Mouse (Mus musculus): ENCODE data around the gene Trem1. TPM values are rescaled to one million over a fixed set of nuclear protein-coding genes. Genes with fewer than 3 reads are reported as not detected.
A peak's percentile ranks its signal among the peaks of the same experiment; 100 is the strongest.

Trem1 gene
- polyA plus RNA-seq, 1 experiment from 2014 or later = not detected

DNA sequence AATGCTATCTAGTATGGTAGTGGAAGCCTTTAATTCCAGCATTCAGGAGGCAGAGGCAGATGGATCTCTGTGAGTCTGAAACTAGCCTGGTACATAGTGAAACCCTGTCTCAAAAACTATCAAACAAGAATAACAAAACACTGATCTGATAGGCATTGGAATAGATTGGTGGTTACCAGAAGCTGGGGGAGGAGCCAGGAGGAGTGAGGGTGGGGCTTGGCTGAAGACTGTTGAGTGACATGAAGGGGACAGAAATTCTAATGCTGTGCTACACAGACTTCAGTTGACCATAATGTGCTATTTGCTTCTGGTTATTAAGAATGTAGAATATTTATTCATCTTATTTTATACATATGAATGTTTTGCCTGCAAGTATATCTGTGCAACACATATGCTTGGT lies 35.7 kb downstream of the Trem1 start:
- Histone ChIP-seq H3K27ac (replicated peaks) (no peak overlapping the region), H3K9ac (no peak overlapping the region), H3K4me1 (no peaks in the 10 kb centered on the region), H3K36me3 (no peaks in the 10 kb centered on the region), H3K4me3 (replicated peaks) (no peak overlapping the region), H3K4me2 (replicated peaks) (no peak overlapping the region), H3K9me3 (replicated peaks) (no peaks in the 10 kb centered on the region), H3K27me3 (no peaks in the 10 kb centered on the region)
- ATAC-seq (ENCODE audit: insufficient number of reproducible peaks, low FRiP score, low TSS enrichment, low read depth) = no peak

GRCm38 (mm10) chr17:48269833-48270232 lies 37.3 kb downstream of the Trem1 start:
- no peaks in the 10 kb centered on the region for H3K4me1 ChIP-seq
- H3K9me3 ChIP-seq (replicated peaks) = no peaks in the 10 kb centered on the region
- H3K4me3 ChIP-seq (replicated peaks) = no peak overlapping the region
- H3K27ac ChIP-seq (replicated peaks) = no peak overlapping the region
- WGBS = 71% methylated on average over 4 of the region's 4 CpGs
- no peak for ATAC-seq (ENCODE audit: insufficient number of reproducible peaks, low FRiP score, low TSS enrichment, low read depth)
- H3K4me2 ChIP-seq (replicated peaks) = no peak overlapping the region
- H3K36me3 ChIP-seq = no peaks in the 10 kb centered on the region
- no peaks in the 10 kb centered on the region for H3K27me3 ChIP-seq
- H3K9ac ChIP-seq = no peak overlapping the region

DNA sequence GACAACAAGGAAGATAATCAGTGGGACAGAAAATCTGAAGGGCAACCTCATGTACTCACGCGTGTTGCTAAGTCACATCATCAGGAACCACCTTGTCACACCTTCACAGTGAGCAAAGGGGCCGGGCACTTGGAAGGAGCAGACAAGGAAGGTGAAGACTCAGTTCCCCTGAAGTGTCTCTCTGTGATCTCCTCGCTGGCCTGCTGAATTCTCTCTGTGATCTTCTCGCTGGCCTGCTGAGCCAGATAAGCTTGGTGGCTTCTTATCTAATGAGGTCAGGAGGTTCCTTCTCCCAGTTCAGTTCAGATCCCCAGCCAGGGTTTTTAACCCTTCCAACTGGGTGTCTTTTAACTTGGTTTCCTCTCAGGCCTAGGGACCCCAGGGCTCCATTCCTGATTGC lies 39.6 kb downstream of the Trem1 start:
- Histone ChIP-seq H3K36me3 (no peaks in the 10 kb centered on the region), H3K4me1 (no peaks in the 10 kb centered on the region), H3K4me3 (replicated peaks) (no peak overlapping the region), H3K27me3 (no peaks in the 10 kb centered on the region), H3K9me3 (replicated peaks) (no peaks in the 10 kb centered on the region), H3K9ac (no peak overlapping the region), H3K4me2 (replicated peaks) (no peak overlapping the region), H3K27ac (replicated peaks) (no peak overlapping the region)
- WGBS = 79% methylated on average over 5 of the region's 5 CpGs
- ATAC-seq (ENCODE audit: insufficient number of reproducible peaks, low FRiP score, low TSS enrichment, low read depth) = no peak

GRCm38 (mm10) chr17:48272598-48272997 lies 40.0 kb downstream of the Trem1 start:
- no peak overlapping the region for H3K4me3 ChIP-seq (replicated peaks)
- H3K27ac ChIP-seq (replicated peaks) = no peak overlapping the region
- no peaks in the 10 kb centered on the region for H3K27me3 ChIP-seq
- H3K9me3 ChIP-seq (replicated peaks) = no peaks in the 10 kb centered on the region
- H3K4me1 ChIP-seq = no peaks in the 10 kb centered on the region
- WGBS = 88% methylated on average over 4 of the region's 4 CpGs
- no peak for ATAC-seq (ENCODE audit: insufficient number of reproducible peaks, low FRiP score, low TSS enrichment, low read depth)
- H3K4me2 ChIP-seq (replicated peaks) = no peak overlapping the region
- H3K9ac ChIP-seq = no peak overlapping the region
- no peaks in the 10 kb centered on the region for H3K36me3 ChIP-seq

DNA sequence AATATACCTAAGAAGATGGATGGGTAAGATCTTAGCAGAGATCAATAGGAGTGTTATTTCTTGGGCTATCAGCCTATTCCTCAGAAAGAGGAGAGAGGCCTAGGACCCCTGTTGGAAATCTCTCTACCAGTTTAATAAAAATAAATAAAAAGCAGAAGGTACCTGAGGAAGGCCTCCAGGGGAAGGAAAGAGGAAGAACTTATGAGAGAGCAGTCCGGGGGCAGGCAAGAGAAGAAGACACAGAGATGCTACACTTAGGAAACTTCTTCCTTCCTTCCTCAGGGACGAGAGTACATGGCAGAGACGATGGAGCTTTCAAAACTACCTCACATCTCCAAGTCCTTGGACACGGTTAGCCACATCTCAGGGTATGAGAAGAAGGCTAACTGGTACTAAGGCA lies 41.5 kb downstream of the Trem1 start:
- Histone ChIP-seq H3K9ac (no peak overlapping the region), H3K4me1 (no peaks in the 10 kb centered on the region), H3K27ac (replicated peaks) (no peak overlapping the region), H3K4me3 (replicated peaks) (no peak overlapping the region), H3K27me3 (no peaks in the 10 kb centered on the region), H3K36me3 (no peaks in the 10 kb centered on the region), H3K9me3 (replicated peaks) (no peaks in the 10 kb centered on the region), H3K4me2 (replicated peaks) (no peak overlapping the region)
- no peak for ATAC-seq (ENCODE audit: insufficient number of reproducible peaks, low FRiP score, low TSS enrichment, low read depth)
- 80% methylated on average over 4 of the region's 4 CpGs for WGBS

DNA sequence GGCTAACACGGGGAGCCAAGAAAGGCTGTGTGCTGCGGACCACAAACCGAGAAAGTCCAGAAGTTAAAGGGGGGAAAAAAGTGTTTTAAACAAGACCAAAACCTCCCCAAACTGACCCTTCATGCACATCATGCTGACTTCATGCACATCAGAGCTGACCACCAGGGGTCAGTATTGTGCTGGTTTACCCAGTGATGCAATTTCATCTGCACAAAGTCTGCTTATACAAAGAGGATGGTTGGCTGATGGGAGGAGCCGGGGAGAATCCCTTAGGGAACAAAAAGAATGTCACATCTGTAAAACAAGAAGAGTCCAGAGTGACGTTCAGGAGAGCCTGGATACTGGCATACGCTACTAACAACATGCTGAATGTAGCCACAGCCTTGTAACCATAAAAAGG lies 42.3 kb downstream of the Trem1 start:
- WGBS = 29% methylated on average over 6 of the region's 6 CpGs
- Histone ChIP-seq H3K27ac (replicated peaks) (no peak overlapping the region), H3K27me3 (no peaks in the 10 kb centered on the region), H3K9ac (no peak overlapping the region), H3K36me3 (no peaks in the 10 kb centered on the region), H3K4me1 (no peaks in the 10 kb centered on the region), H3K4me3 (replicated peaks) (no peak overlapping the region), H3K9me3 (replicated peaks) (no peaks in the 10 kb centered on the region), H3K4me2 (replicated peaks) (no peak overlapping the region)
- no peak for ATAC-seq (ENCODE audit: insufficient number of reproducible peaks, low FRiP score, low TSS enrichment, low read depth)

DNA sequence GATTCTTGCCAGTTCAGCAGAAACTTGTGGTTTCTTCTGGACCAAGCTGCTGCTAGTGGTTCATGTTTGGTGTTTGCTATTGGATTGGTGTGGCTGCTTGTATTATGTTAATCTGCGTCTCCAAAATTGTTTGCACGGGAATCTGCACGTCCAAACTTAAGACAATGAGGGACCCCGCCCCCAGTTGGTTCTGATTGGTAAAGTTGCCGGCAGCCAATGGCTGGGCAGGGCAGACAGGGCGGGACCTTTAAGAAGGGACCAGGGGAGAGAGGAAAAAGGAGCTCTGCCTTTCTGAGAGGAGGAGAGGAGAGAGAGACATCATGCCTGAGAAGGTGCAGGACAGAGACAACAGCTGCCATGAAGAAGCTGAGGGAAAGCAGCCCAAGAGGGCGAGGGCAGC lies 43.2 kb downstream of the Trem1 start:
- ATAC-seq (ENCODE audit: insufficient number of reproducible peaks, low FRiP score, low TSS enrichment, low read depth) = no peak
- 57% methylated on average over 7 of the region's 7 CpGs for WGBS
- Histone ChIP-seq H3K4me1 (0 out of 2 replicates have a peak, but pooled peaks cover under 1% of the 10 kb centered on the region), H3K27me3 (no peaks in the 10 kb centered on the region), H3K27ac (replicated peaks) (no peak overlapping the region), H3K9ac (no peak overlapping the region), H3K36me3 (no peaks in the 10 kb centered on the region), H3K4me3 (replicated peaks) (no peak overlapping the region), H3K4me2 (replicated peaks) (no peak overlapping the region), H3K9me3 (replicated peaks) (no peaks in the 10 kb centered on the region)

DNA sequence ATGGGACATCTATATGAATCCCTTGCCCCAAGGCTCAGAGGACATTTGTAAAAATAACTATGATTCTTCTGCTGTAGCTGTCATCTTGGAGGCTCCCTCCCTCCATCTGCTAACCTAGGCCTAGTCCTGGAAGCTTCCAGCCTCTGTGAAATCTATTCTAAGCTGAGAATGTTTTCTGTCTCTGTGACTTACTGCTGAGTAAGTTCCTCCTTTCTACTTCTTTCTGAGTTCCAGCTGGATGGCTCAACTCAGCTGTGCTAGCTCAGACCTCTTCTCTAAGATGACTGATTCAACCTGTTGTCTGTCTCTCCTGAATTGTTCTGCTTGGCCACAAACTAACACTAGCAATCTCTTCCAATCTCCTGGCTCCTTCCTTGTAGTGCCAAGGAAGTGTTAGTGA lies 45.8 kb downstream of the Trem1 start:
- H3K4me2 ChIP-seq (replicated peaks) = no peak overlapping the region
- H3K9me3 ChIP-seq (replicated peaks) = no peaks in the 10 kb centered on the region
- H3K27ac ChIP-seq (replicated peaks) = no peak overlapping the region
- H3K4me1 ChIP-seq = peaks cover 8% of the 10 kb centered on the region; the same call in 1 of the 2 replicates
- no peaks in the 10 kb centered on the region for H3K27me3 ChIP-seq
- H3K4me3 ChIP-seq (replicated peaks) = no peak overlapping the region
- H3K36me3 ChIP-seq = no peaks in the 10 kb centered on the region
- no peak for ATAC-seq (ENCODE audit: insufficient number of reproducible peaks, low FRiP score, low TSS enrichment, low read depth)
- H3K9ac ChIP-seq = no peak overlapping the region

DNA sequence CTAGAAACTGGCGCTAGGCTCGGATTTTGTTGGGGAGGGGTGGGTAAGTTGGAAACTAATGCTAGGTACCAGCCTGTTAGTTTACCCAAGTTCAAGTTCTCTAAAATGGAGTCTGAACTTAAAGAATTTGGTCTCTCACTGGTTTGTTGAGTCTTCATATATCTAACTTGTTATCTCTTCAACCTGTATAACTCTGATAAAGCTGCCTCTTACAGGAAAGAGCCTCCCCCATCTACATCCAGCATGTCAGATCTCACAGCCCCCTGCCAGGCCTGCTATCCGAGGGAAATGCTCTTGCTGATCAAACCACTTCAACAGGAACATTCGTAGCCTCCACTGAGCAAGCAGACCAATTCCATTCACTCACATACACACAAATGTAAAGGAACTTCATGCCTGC lies 46.4 kb downstream of the Trem1 start:
- H3K27ac ChIP-seq (replicated peaks) = no peak overlapping the region
- peaks cover 8% of the 10 kb centered on the region; the same call in 1 of the 2 replicates for H3K4me1 ChIP-seq
- ATAC-seq (ENCODE audit: insufficient number of reproducible peaks, low FRiP score, low TSS enrichment, low read depth) = no peak
- no peak overlapping the region for H3K4me3 ChIP-seq (replicated peaks)
- WGBS = 77% methylated on average over 4 of the region's 4 CpGs
- H3K9me3 ChIP-seq (replicated peaks) = no peaks in the 10 kb centered on the region
- H3K4me2 ChIP-seq (replicated peaks) = no peak overlapping the region
- H3K9ac ChIP-seq = no peak overlapping the region
- no peaks in the 10 kb centered on the region for H3K27me3 ChIP-seq
- H3K36me3 ChIP-seq = no peaks in the 10 kb centered on the region

DNA sequence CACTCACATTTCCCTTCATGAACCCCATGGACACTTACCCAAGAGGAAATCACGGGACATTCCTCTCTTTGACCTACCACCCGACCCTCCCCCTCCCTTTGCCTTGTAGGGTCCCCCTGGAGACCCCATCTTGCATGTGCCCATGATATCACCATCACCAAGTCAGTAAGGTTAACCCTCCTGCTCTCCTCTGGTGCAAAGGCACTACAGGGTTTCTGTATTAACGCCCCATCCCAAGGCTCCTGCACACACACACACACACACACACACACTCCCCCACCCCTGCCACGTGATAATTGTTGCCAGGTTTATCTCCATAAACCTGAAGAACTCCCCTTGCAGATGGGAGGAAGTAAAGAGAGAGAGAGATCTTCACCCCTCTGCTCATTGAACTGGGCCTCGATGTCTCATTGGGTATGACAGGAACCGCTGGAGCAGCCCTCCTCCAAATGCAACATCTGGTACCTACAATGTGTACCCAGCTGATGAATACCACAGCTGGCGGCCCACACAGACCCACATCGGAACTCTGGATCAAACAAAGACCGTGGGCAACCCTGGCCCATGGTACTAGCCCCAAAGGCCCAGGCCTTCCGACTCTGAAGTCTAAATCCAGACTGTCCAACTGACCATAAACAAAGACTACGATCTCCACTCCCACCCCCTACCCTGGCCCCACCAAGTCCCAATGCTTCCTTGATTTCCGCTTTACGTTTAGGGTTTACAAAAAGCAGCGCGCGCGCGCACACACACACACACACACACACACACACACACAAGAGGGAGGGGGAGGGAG lies 48.6 kb downstream of the Trem1 start:
- Histone ChIP-seq H3K4me1 (peaks cover 8% of the 10 kb centered on the region; the same call in 1 of the 2 replicates), H3K27ac (replicated peaks) (0 out of 2 replicates have a peak overlapping the region, but pooled peaks have one; percentile 3), H3K9me3 (replicated peaks) (no peaks in the 10 kb centered on the region), H3K9ac (no peak overlapping the region), H3K36me3 (no peaks in the 10 kb centered on the region), H3K4me2 (replicated peaks) (peak overlapping the region; percentile 48), H3K27me3 (no peaks in the 10 kb centered on the region), H3K4me3 (replicated peaks) (peak overlapping the region; percentile 35)
- ATAC-seq (ENCODE audit: insufficient number of reproducible peaks, low FRiP score, low TSS enrichment, low read depth) = peak; percentile 51
- 21% methylated on average over 18 of the region's 18 CpGs for WGBS

GRCm38 (mm10) chr17:48281739-48282085 lies 49.1 kb downstream of the Trem1 start:
- WGBS = 1% methylated on average over 3 of the region's 3 CpGs
- no peaks in the 10 kb centered on the region for H3K27me3 ChIP-seq
- H3K9me3 ChIP-seq (replicated peaks) = no peaks in the 10 kb centered on the region
- no peak overlapping the region for H3K27ac ChIP-seq (replicated peaks)
- ATAC-seq (ENCODE audit: insufficient number of reproducible peaks, low FRiP score, low TSS enrichment, low read depth) = no peak
- peak overlapping the region; percentile 48 for H3K4me2 ChIP-seq (replicated peaks)
- H3K4me3 ChIP-seq (replicated peaks) = peak overlapping the region; percentile 35
- H3K4me1 ChIP-seq = peaks cover 8% of the 10 kb centered on the region; the same call in 1 of the 2 replicates
- no peak overlapping the region for H3K9ac ChIP-seq
- H3K36me3 ChIP-seq = no peaks in the 10 kb centered on the region

- 59% methylated on average over 1 of the region's 1 CpGs for WGBS
- H3K27me3 ChIP-seq = no peaks in the 10 kb centered on the region
Measured at GRCm38 (mm10) chr17:48286765-48287164, 54.2 kb downstream of the Trem1 start.

More at GRCm38 (mm10) chr17:48286765-48287164, 54.2 kb downstream of the Trem1 start:
- Histone ChIP-seq H3K27ac (replicated peaks) (no peak overlapping the region), H3K36me3 (no peaks in the 10 kb centered on the region), H3K9me3 (replicated peaks) (no peaks in the 10 kb centered on the region), H3K4me1 (no peaks in the 10 kb centered on the region), H3K9ac (no peak overlapping the region), H3K4me3 (replicated peaks) (no peak overlapping the region), H3K4me2 (replicated peaks) (no peak overlapping the region)
- no peak for ATAC-seq (ENCODE audit: insufficient number of reproducible peaks, low FRiP score, low TSS enrichment, low read depth)
